ENCODE assay signal across 8 mouse cellular contexts in genomic region chr11:117976081-117976582, GRCm38 (mm10). TPM values are rescaled to one million over a fixed set of nuclear protein-coding genes. Genes with fewer than 3 reads are reported as not detected.
A peak's percentile ranks its signal among the peaks of the same experiment; 100 is the strongest.
DNase-seq lines count a peak whose midpoint lies in the region; ATAC-seq lines count a peak whose summit lies in the region.

No protein-coding gene starts in this region.

- peaks cover 35% of the 10 kb centered on the region for H3K4me1 ChIP-seq in embryonic facial prominence, embryonic 15.5 days
- peaks cover 30% of the 10 kb centered on the region for H3K4me1 ChIP-seq in neural tube, embryonic 13.5 days (replicated peaks)

- peak overlapping the region; percentile 80 for H3K27ac ChIP-seq in embryonic facial prominence, embryonic 15.5 days (replicated peaks)
- peak overlapping the region; percentile 84 for H3K27ac ChIP-seq in neural tube, embryonic 13.5 days (replicated peaks)

- peak; percentile 70 for DNase-seq in adrenal gland, postnatal 14 days
- DNase-seq in adrenal gland, postnatal 4 days (ENCODE audit: low spot score in 2 of 2) = no peak
- peak; percentile 69 for DNase-seq in ZHBTc4 (ENCODE audit: low read depth, low spot score)
- DNase-seq in heart, postnatal 4 days = peak; percentile 58
- peak; percentile 89 to 92 for DNase-seq in lung, adult 18-20 months
- no peak for DNase-seq in frontal cortex, postnatal 14 days (ENCODE audit: low spot score in 2 of 2)

- H3K9me3 ChIP-seq in embryonic facial prominence, embryonic 15.5 days (replicated peaks) = no peaks in the 10 kb centered on the region
- no peaks in the 10 kb centered on the region for H3K9me3 ChIP-seq in neural tube, embryonic 13.5 days

- no peak overlapping the region for H3K9ac ChIP-seq in embryonic facial prominence, embryonic 15.5 days
- 0 out of 2 replicates have a peak overlapping the region, but pooled peaks have one; percentile 46 for H3K9ac ChIP-seq in neural tube, embryonic 13.5 days

- H3K4me2 ChIP-seq in embryonic facial prominence, embryonic 15.5 days (replicated peaks) = no peak overlapping the region; the same call in 1 of the 2 replicates
- no peak overlapping the region for H3K4me2 ChIP-seq in neural tube, embryonic 13.5 days

- WGBS in embryonic facial prominence, embryonic 15.5 days = 10% methylated on average over 8 of the region's 8 CpGs
- WGBS in neural tube, embryonic 13.5 days = 3% methylated on average over 8 of the region's 8 CpGs

- peak; percentile 83 for ATAC-seq in embryonic facial prominence, embryonic 15.5 days (ENCODE audit: insufficient number of reproducible peaks, low FRiP score, low TSS enrichment, low read depth)
- peak; percentile 82 for ATAC-seq in neural tube, embryonic 13.5 days (ENCODE audit: low read depth)

- no peaks in the 10 kb centered on the region for H3K27me3 ChIP-seq in embryonic facial prominence, embryonic 15.5 days
- H3K27me3 ChIP-seq in neural tube, embryonic 13.5 days = 0 out of 2 replicates have a peak, but pooled peaks cover 3% of the 10 kb centered on the region

- H3K4me3 ChIP-seq in embryonic facial prominence, embryonic 15.5 days (replicated peaks) = no peak overlapping the region
- H3K4me3 ChIP-seq in neural tube, embryonic 13.5 days = no peak overlapping the region

- no peaks in the 10 kb centered on the region for H3K36me3 ChIP-seq in embryonic facial prominence, embryonic 15.5 days
- no peaks in the 10 kb centered on the region for H3K36me3 ChIP-seq in neural tube, embryonic 13.5 days

RNA-seq across cellular contexts. Expression of gene Socs3, which starts 6.3 kb away (rescaled TPM):
- total RNA-seq in adrenal gland, postnatal 14 days (2021) = 4.8 and 6.5 TPM in 2 replicates
- total RNA-seq in adrenal gland, postnatal 4 days (2021) = 10 to 100 TPM; 11.8 to 12.7 TPM
- 20.8 and 21.2 TPM in 2 replicates for polyA plus RNA-seq in embryonic facial prominence, embryonic 15.5 days (2015; fragmentation: Nextera tagmentation; extraction: Ambion mirVana)
- total RNA-seq in heart, postnatal 4 days (2021) = 1 to 10 TPM; 5.5 TPM
- polyA plus RNA-seq in neural tube, embryonic 13.5 days (2015; fragmentation: Nextera tagmentation; extraction: Ambion mirVana) = 7.8 and 8.7 TPM in 2 replicates

RNA-seq across cellular contexts. Expression of gene Pgs1, which starts 10.0 kb away (rescaled TPM):
- 32.9 and 39.2 TPM in 2 replicates for total RNA-seq in adrenal gland, postnatal 14 days (2021)
- 10 to 100 TPM; 39.1 to 40.4 TPM for total RNA-seq in adrenal gland, postnatal 4 days (2021)
- polyA plus RNA-seq in embryonic facial prominence, embryonic 15.5 days (2015; fragmentation: Nextera tagmentation; extraction: Ambion mirVana) = 39.9 and 41.2 TPM in 2 replicates
- 10 to 100 TPM; 25.0 to 26.2 TPM for total RNA-seq in heart, postnatal 4 days (2021)
- 46.9 and 49.0 TPM in 2 replicates for polyA plus RNA-seq in neural tube, embryonic 13.5 days (2015; fragmentation: Nextera tagmentation; extraction: Ambion mirVana)

Comparison
In these comparisons a context has a peak if more than half of its experiments do, and no peak if none do; other contexts are left out.
1. DNase-seq: peak in adrenal gland, postnatal 14 days (single experiment), ZHBTc4 (single experiment), heart, postnatal 4 days (single experiment) and lung, adult 18-20 months (2 of 2); none in adrenal gland, postnatal 4 days (0 of 2) and frontal cortex, postnatal 14 days (0 of 2).